Mouse (Mus musculus) brain, embryonic 14.5 days (tissue): Measurements from ENCODE around the gene Clec2h. TPM values are rescaled to one million over a fixed set of nuclear protein-coding genes. Genes with fewer than 3 reads are reported as not detected.
"Not testable (repeated sequence)": the region's sequence is repeated elsewhere in the genome, so short reads cannot be mapped to it uniquely, and the experiment has no call there.

Source experiments
- DNase-seq: peaks from one replicate; pipeline ENCODE4 v3.0.0-alpha.2; 2011; ENCODE audit warnings: low read depth
- CTCF ChIP-seq: fragments of 200-500 bp; IDR thresholded peaks from 2 replicates; pipeline ENCODE4 v1.5.1; 2012; ENCODE audit warnings: inconsistent platforms, mild to moderate bottlenecking, moderate library complexity, borderline replicate concordance; ENCODE audit not compliant: insufficient read depth, insufficient read length; ENCODE audit errors: extremely low read depth
- POLR2A ChIP-seq: fragments of 200-500 bp; IDR thresholded peaks from 2 replicates; pipeline ENCODE4 v1.6.1; 2012; ENCODE audit warnings: mild to moderate bottlenecking, inconsistent platforms, borderline replicate concordance; ENCODE audit not compliant: poor library complexity, insufficient read depth, insufficient read length, severe bottlenecking; ENCODE audit errors: extremely low read depth
- polyA plus RNA-seq: library from polyadenylated mRNA; depleted of rRNA; stranded (reverse); fragments of >200 nt; gene quantifications from 2 replicates; pipeline ENCODE4 v1.2.3, GENCODE M21; 2012; rRNA removed

Clec2h gene
- polyA plus RNA-seq, 1 experiment, result not detected

- no peak for TF ChIP-seq CTCF
- no peak for TF ChIP-seq POLR2A
- DNase-seq, result no peak
Observed at GRCm38 (mm10) chr6:128649681-128650080, 12.5 kb upstream of the Clec2h start.

GRCm38 (mm10) chr6:128650187-128650586 is 12.0 kb upstream of the Clec2h start:
- DNase-seq, result no peak
- TF ChIP-seq POLR2A, result no peak
- no peak for TF ChIP-seq CTCF

GRCm38 (mm10) chr6:128650827-128651226 is 11.4 kb upstream of the Clec2h start:
- DNase-seq, result not testable (repeated sequence)

- DNase-seq, result no peak
- TF ChIP-seq CTCF (no peak), POLR2A (no peak)
Observed at GRCm38 (mm10) chr6:128652938-128653337, 9.2 kb upstream of the Clec2h start.

- DNase-seq, result no peak
- no peak for TF ChIP-seq POLR2A
- TF ChIP-seq CTCF, result no peak
Observed at GRCm38 (mm10) chr6:128661249-128661648, 936 bp upstream of the Clec2h start.

- DNase-seq, result no peak
- no peak for TF ChIP-seq POLR2A
- no peak for TF ChIP-seq CTCF
Observed at GRCm38 (mm10) chr6:128669936-128670335, 7.8 kb downstream of the Clec2h start.

GRCm38 (mm10) chr6:128679574-128679973 is 17.4 kb downstream of the Clec2h start:
- no peak for DNase-seq
- TF ChIP-seq POLR2A (no peak), CTCF (no peak)

GRCm38 (mm10) chr6:128701691-128702090 is 39.5 kb downstream of the Clec2h start:
- no peak for DNase-seq
- no peak for TF ChIP-seq CTCF
- no peak for TF ChIP-seq POLR2A

GRCm38 (mm10) chr6:128722959-128723358 is 60.8 kb downstream of the Clec2h start, which contains the start of gene Klrb1:
TSS of gene Klrb1 (minus strand) at chr6:128723059.
- TF ChIP-seq POLR2A, result no peak
- TF ChIP-seq CTCF, result no peak
- DNase-seq, result no peak

Other genes starting within 250 kb of the Clec2h start
- gene Itfg2, start 237.5 kb upstream of the Clec2h start, polyA plus RNA-seq, result 36.1 and 42.2 TPM in 2 replicates
- 249 and 252 TPM in 2 replicates for gene Fkbp4, start 223.7 kb upstream of the Clec2h start, polyA plus RNA-seq
- 0.12 TPM in 1 of 2 replicates, not detected in the other for gene Pzp, start 135.7 kb upstream of the Clec2h start, polyA plus RNA-seq
- 0.83 and 1.2 TPM in 2 replicates for gene A2ml1, start 80.8 kb upstream of the Clec2h start, polyA plus RNA-seq
- 0.12 TPM in 1 of 2 replicates, not detected in the other for gene Klrb1a, start 38.9 kb upstream of the Clec2h start, polyA plus RNA-seq
- gene Klrb1, start 60.7 kb downstream of the Clec2h start, polyA plus RNA-seq, result 0.19 and 0.23 TPM in 2 replicates
- 0.05 and 0.07 TPM in 2 replicates for gene Klrb1c, start 126.8 kb downstream of the Clec2h start, polyA plus RNA-seq
- gene Gm44511, start 163.9 kb downstream of the Clec2h start, polyA plus RNA-seq, result not detected in 2 replicates
- 0.05 TPM in 1 of 2 replicates, not detected in the other for gene Klrb1b, start 163.9 kb downstream of the Clec2h start, polyA plus RNA-seq
- gene Clec2i, start 225.2 kb downstream of the Clec2h start, polyA plus RNA-seq, result not detected in 2 replicates
- 0.30 and 0.49 TPM in 2 replicates for gene BC035044, start 228.7 kb downstream of the Clec2h start, polyA plus RNA-seq